ENCODE assay signal across 25 mouse cellular contexts in genomic region chr1:96766535-96766934, GRCm38 (mm10).
DNase-seq lines count a peak whose midpoint lies in the region; ATAC-seq lines count a peak whose summit lies in the region.
"Had no signal": no experiment of that assay in that cellular context is flagged by ENCODE, and none has a peak within 500 bp of the region (broad histone marks: within the 10 kb centered on the region; RNA-seq: fewer than 3 reads in every experiment).

No protein-coding gene starts in this region.

- 25% methylated on average over 1 of the region's 1 CpGs for WGBS in liver, embryonic 11.5 days

- no peak overlapping the region for H3K9ac ChIP-seq in liver, embryonic 11.5 days (ENCODE audit: low read depth, low read length)
- H3K9ac ChIP-seq: embryonic facial prominence, embryonic 13.5 days; embryonic facial prominence, embryonic 15.5 days; forebrain, embryonic 12.5 days; forebrain, postnatal 0 days had no signal

- no peak for DNase-seq in frontal cortex, postnatal 25 days (ENCODE audit: low spot score in 2 of 2)
- DNase-seq in 416B (ENCODE audit: low read depth) = peak; percentile 7
- peak; percentile 40 for DNase-seq in brain, adult 2 months (ENCODE audit: low read depth, low spot score)
- DNase-seq in layer of hippocampus, adult 9-11 months = no peak
- DNase-seq in liver, embryonic 11.5 days (ENCODE audit: low spot score) = no peak
- DNase-seq: adrenal gland, adult 8-10 months; adrenal gland, postnatal 14 days; adrenal gland, postnatal 36 days; cerebellum, adult 11 months; cerebellum, adult 18-20 months; cerebellum, adult 8-10 months; cerebellum, adult 9-11 months; cerebellum, postnatal 14 days; cerebellum, postnatal 36 days; embryo, embryonic 11 days; forebrain, postnatal 0 days had no signal

- no peaks in the 10 kb centered on the region for H3K36me3 ChIP-seq in liver, embryonic 11.5 days (ENCODE audit: control insufficient read depth, insufficient read depth, low read length)
- H3K36me3 ChIP-seq: embryonic facial prominence, embryonic 13.5 days; embryonic facial prominence, embryonic 15.5 days; forebrain, embryonic 10.5 days; forebrain, embryonic 12.5 days had no signal

- no peak overlapping the region for H3K4me3 ChIP-seq in liver, embryonic 11.5 days (ENCODE audit: low read depth, low read length)
- H3K4me3 ChIP-seq: embryonic facial prominence, embryonic 13.5 days; embryonic facial prominence, embryonic 15.5 days; erythroblast, embryonic 14.5 days; forebrain, embryonic 10.5 days; forebrain, embryonic 12.5 days had no signal

- ATAC-seq in frontal cortex, adult (ENCODE audit: low TSS enrichment) = peak; percentile 66
- ATAC-seq in liver, embryonic 11.5 days (replicated peaks; ENCODE audit: low FRiP score) = no peak
- ATAC-seq: activated CD4-positive, CD25-positive, alpha-beta regulatory T cell, adult 4 months; forebrain, embryonic 14.5 days; forebrain, postnatal 0 days; Patski had no signal

- H3K27ac ChIP-seq in liver, embryonic 11.5 days (ENCODE audit: low read depth, low read length) = no peak overlapping the region
- H3K27ac ChIP-seq: embryonic facial prominence, embryonic 13.5 days; embryonic facial prominence, embryonic 15.5 days; forebrain, embryonic 10.5 days; forebrain, embryonic 12.5 days had no signal

- H3K4me2 ChIP-seq in liver, embryonic 11.5 days = no peak overlapping the region
- H3K4me2 ChIP-seq: embryonic facial prominence, embryonic 13.5 days; embryonic facial prominence, embryonic 15.5 days; forebrain, embryonic 12.5 days had no signal

- H3K4me1 ChIP-seq in liver, embryonic 11.5 days (replicated peaks; ENCODE audit: control insufficient read depth, insufficient read depth, low read length) = no peaks in the 10 kb centered on the region
- H3K4me1 ChIP-seq: embryonic facial prominence, embryonic 13.5 days; embryonic facial prominence, embryonic 15.5 days; forebrain, embryonic 10.5 days; forebrain, embryonic 12.5 days had no signal

- no peaks in the 10 kb centered on the region for H3K9me3 ChIP-seq in liver, embryonic 11.5 days (ENCODE audit: control insufficient read depth, low read length)
- H3K9me3 ChIP-seq: embryonic facial prominence, embryonic 13.5 days; embryonic facial prominence, embryonic 15.5 days; forebrain, embryonic 10.5 days; forebrain, embryonic 12.5 days had no signal

- H3K27me3 ChIP-seq in liver, embryonic 11.5 days (replicated peaks; ENCODE audit: control insufficient read depth, insufficient read depth, low read length) = no peaks in the 10 kb centered on the region
- H3K27me3 ChIP-seq: embryonic facial prominence, embryonic 13.5 days; embryonic facial prominence, embryonic 15.5 days; forebrain, embryonic 12.5 days; Patski had no signal

Comparison
In these comparisons a context has a peak if more than half of its experiments do, and no peak if none do; other contexts are left out.
1. DNase-seq: peak in 416B (single experiment) and brain, adult 2 months (single experiment); none in frontal cortex, postnatal 25 days (0 of 2), layer of hippocampus, adult 9-11 months (single experiment) and liver, embryonic 11.5 days (single experiment).